Mouse (Mus musculus): ENCODE results near the gene Fgfr4.

DNA sequence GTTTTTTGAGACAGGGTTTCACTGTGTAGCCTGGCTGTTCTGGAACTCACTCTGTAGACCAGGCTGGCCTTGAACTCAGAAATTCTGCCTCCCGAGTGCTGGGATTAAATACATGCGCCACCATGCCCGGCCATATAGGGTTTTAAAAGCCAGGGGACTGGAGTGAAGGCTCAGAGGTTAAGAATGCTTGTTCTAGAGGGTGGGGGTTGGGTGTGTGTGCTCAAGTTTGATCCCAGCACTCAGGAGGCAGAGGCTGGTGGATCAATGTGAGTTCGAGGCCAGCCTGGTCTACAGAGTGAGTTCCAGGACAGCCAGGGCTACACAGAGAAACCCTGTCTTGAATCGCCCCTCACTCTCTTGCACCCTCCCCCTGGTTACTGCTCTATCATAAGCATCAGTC lies 39.1 kb downstream of the Fgfr4 start:
- TF ChIP-seq HCFC1 (IDR thresholded peaks at IDR 0.05; ENCODE audit: borderline replicate concordance, insufficient read depth, low read length) (no peak), ZC3H11A (IDR thresholded peaks at IDR 0.05; ENCODE audit: borderline replicate concordance, low read depth, low read length) (no peak), CHD2 (IDR thresholded peaks at IDR 0.05; ENCODE audit: low read depth, low read length) (no peak), ZNF384 (IDR thresholded peaks at IDR 0.05; ENCODE audit: low read depth, low read length) (no peak), MAFK (IDR thresholded peaks at IDR 0.05; ENCODE audit: insufficient read depth, low read depth, low read length) (no peak)

All from ES-E14 (cell line).